Mouse (Mus musculus) gonadal fat pad, adult 2 months (tissue): Measurements from ENCODE around the gene Tnks2. TPM values are rescaled to one million over a fixed set of nuclear protein-coding genes. Genes with fewer than 3 reads are reported as not detected.
"Not testable (repeated sequence)": the region's sequence is repeated elsewhere in the genome, so short reads cannot be mapped to it uniquely, and the experiment has no call there.

Experiments
- DNase-seq: peaks from one replicate; pipeline ENCODE4 v3.0.0-alpha.2; 2012; ENCODE audit warnings: low read depth
- polyA plus RNA-seq: library from polyadenylated mRNA; depleted of rRNA; stranded (reverse); fragments of >200 nt; gene quantifications from 2 replicates; pipeline ENCODE4 v1.2.3, GENCODE M21; 2012; rRNA removed

The Tnks2 gene
- polyA plus RNA-seq, result 33.7 and 35.9 TPM in 2 replicates

- no peak for DNase-seq
These were observed at the start of gene Tnks2 for GRCm38 (mm10) chr19:36833788-36834531. Gene Tnks2 (plus strand): TSS chr19:36834232.

GRCm38 (mm10) chr19:36789873-36790733, 43.9 kb upstream of the Tnks2 start:
- no peak for DNase-seq

GRCm38 (mm10) chr19:36792589-36792988, 41.4 kb upstream of the Tnks2 start:
- DNase-seq, result peak; percentile 74

GRCm38 (mm10) chr19:36793450-36793849, 40.6 kb upstream of the Tnks2 start:
- no peak for DNase-seq

- DNase-seq, result no peak
These were observed 40.0 kb upstream of the Tnks2 start for GRCm38 (mm10) chr19:36794008-36794407.

- no peak for DNase-seq
These were observed 38.8 kb upstream of the Tnks2 start for GRCm38 (mm10) chr19:36795277-36795676.

GRCm38 (mm10) chr19:36796931-36797330, 37.1 kb upstream of the Tnks2 start:
- DNase-seq, result no peak

GRCm38 (mm10) chr19:36800288-36800687, 33.7 kb upstream of the Tnks2 start:
- no peak for DNase-seq

GRCm38 (mm10) chr19:36801856-36802641, 32.0 kb upstream of the Tnks2 start:
- no peak for DNase-seq

GRCm38 (mm10) chr19:36803403-36803802, 30.6 kb upstream of the Tnks2 start:
- no peak for DNase-seq

- no peak for DNase-seq
These were observed 27.2 kb upstream of the Tnks2 start for GRCm38 (mm10) chr19:36806842-36807241.

- DNase-seq, result no peak
These were observed 25.5 kb upstream of the Tnks2 start for GRCm38 (mm10) chr19:36808426-36809105.

GRCm38 (mm10) chr19:36809476-36810168, 24.4 kb upstream of the Tnks2 start:
- no peak for DNase-seq

GRCm38 (mm10) chr19:36812011-36812410, 22.0 kb upstream of the Tnks2 start:
- no peak for DNase-seq

GRCm38 (mm10) chr19:36815396-36816271, 18.4 kb upstream of the Tnks2 start:
- DNase-seq, result no peak

- DNase-seq, result no peak
These were observed 15.7 kb upstream of the Tnks2 start for GRCm38 (mm10) chr19:36818141-36818885.

GRCm38 (mm10) chr19:36819199-36819598, 14.8 kb upstream of the Tnks2 start:
- no peak for DNase-seq

GRCm38 (mm10) chr19:36820469-36820868, 13.6 kb upstream of the Tnks2 start:
- DNase-seq, result no peak

- DNase-seq, result not testable (repeated sequence)
These were observed 12.7 kb upstream of the Tnks2 start for GRCm38 (mm10) chr19:36821301-36821700.
